Mouse (Mus musculus): ENCODE measurements around the gene Hagh.

Gene Hagh

DNA sequence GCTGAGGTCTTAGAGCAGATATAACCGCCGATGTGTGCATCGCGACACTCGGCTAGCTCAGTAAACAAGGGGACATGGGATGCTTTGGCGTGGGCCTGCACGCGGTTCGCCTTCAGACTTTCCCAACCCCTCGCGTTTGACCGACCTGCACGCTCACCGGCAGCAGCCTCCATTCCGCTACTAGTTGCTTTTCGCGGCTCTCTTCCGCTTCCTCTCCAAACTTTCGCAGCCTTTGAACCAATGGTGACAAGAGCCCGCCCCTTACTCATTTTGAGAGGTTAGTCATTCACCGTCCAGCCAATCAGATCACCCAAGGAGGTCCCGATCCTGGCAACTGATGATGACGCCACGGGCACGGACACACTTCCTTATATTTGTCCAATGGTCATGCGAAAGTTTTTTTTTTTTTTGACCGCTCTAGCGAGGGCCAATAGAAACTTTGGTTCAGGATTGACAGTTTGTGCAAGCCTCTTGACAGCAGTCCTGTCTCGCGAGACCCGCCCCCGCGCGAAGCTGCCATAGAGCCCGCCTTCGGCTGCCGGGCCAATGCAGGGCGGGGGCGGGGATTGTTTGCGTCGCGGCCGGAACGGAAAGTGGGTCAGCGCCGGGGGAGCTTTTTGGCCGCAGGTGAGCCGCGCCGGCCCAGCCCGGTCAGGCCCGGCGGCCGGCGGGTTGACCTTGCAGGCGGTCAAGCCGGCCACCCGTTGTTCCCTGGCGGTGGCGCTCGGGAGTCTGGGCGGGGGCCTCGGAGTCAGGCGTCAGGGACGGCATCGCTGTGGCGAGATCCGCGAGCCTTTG, 46.4 kb downstream of the Hagh start, which contains the start of the genes Nubp2 and Spsb3:
Nubp2 (minus strand) TSS at position 216 of the 798 bp plus-strand sequence.
Spsb3 (plus strand) TSS at position 510 of the 798 bp plus-strand sequence.
- DNase-seq (ENCODE audit: low spot score) = peak; percentile 99

DNA sequence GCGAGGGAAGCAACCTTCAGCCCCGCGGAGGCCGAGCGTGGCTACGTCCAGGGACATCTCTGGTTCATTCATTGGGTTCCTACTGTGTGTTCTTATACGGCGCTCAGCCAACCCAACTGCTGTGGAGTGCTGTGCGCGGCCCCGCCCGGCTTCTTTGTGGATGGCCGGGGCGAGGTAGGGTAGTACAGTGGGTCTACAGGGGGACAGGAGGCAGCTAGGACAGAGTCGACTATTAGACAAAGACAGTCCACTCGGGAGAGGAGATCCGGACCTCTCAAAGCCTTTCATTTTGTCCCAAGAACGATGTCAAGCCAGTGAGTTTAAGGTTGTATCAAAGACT, 47.0 kb downstream of the Hagh start:
- no peak for DNase-seq (ENCODE audit: low spot score)

DNA sequence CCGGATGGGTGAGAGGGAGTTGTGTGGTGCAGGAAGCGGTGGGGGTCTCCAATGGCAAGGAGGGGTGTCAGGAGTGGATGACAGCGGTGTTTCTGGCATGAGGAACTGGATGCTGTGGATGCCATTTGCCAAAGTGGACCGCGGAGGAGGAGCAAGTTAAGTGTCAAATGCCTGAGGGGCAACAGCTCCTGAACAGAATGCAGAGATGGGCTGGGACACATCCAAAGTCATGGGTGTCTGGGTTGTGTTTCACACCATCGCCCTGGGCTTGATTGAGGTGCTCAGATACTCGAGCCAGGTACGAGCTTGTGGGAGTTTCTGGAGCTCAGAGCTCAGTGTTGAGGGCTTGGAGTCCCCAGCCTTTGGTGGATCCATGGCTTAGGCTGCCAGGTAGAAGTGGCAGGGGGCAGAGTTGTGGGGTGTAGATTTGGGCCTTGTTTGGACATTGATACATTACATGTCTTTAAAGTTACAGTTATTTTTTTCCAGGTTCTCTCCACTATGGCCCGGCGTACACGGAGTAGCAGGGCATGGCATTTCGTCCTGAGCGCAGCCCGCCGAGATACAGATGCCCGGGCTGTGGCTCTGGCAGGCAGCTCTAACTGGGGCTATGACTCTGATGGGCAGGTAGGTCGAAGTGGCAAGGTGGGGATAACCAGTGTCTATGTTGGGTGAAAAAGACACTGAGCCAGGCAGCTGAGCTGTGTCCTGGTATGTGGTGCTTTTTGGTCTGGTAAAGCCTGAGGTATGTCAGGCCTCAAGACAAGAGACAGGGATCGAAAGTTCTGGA, 47.5 kb downstream of the Hagh start:
- no peak for DNase-seq (ENCODE audit: low spot score)

DNA sequence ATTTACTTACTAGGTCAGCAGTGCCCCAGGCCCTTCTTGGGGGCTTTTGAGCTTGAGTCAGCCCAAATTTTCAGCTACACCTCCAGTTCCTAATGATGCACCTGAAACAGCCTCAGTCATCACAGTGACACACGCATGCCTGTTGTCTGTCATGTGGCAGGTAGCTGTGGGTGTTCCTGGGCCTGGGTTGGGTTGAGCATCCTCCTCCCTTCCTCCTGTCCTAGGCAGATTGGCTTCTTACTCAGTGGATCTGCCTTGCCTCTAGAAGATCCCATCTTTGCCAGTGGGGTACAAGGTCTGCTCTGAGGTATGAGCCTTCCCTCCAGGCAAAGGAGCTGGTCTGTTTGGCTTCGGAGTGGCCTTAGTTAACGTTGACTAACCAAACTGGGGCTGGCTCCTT, 48.9 kb downstream of the Hagh start:
- DNase-seq (ENCODE audit: low spot score) = no peak

DNA sequence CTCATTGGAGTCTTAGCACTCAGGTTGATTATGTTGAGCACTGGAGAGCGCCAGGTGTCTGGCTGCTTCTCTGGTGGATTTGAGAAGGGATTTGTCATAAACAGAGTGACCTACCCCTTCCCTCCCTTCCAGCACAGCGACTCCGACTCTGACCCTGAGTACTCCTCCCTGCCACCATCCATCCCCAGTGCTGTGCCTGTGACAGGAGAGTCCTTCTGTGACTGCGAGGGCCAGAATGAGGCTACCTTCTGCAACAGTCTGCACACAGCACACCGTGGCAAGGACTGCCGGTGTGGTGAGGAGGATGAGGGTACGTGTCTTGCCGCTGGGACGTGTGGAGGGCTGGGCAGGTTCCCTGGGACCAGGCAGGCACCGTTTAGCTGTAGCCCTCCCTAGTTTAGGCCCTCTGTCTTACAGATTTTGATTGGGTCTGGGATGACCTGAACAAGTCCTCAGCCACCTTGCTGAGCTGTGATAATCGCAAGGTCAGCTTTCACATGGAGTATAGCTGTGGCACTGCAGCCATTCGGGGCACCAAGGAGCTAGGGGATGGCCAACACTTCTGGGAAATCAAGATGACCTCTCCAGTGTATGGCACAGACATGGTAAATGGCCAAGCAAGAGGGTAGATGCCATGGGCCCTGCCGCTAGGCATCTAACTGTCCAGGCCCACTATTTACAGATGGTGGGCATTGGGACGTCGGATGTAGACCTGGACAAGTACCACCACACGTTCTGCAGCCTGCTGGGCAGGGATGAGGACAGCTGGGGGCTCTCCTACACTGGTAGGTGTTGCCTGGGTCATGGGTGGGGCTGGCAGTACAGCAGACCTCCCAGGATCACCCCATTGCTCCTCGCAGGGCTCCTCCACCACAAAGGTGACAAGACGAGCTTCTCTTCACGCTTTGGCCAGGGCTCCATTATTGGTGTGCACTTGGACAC, 50.5 kb downstream of the Hagh start:
- DNase-seq (ENCODE audit: low spot score) = no peak

DNA sequence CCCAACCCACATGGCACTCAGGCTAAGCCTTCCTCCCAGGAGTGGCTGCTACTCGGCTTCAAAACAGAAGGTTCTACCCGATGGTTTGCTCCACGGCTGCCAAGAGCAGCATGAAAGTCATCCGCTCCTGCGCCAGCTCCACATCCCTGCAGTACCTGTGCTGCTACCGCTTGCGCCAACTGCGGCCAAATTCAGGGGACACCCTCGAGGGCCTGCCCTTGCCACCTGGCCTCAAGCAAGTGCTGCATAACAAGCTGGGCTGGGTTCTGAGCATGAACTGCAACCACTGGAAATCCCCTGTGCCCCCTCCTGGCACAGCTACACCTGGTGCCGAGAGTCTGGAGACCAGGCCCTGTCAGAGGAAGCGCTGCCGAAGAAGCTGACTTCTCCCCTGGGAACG, 51.4 kb downstream of the Hagh start:
- no peak for DNase-seq (ENCODE audit: low spot score)

DNA sequence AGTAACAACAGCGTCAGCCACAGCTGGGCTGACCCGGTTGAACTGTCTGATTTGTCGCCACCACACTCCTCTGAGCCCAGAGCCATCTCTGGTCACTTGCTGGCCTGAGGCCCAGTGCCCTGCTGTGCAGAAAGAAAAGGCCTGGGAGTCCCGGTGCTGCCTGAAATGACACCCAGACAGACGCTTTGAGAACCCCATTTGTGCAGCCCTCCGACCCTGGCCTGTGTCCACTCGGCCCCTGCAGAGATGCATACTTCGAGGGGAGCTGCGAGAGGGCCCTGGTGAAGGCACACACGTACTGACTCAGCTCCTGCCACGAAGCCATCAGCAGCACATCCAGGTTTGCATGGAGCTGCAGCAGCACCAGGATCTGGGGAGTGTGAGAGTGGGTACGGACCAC, 52.8 kb downstream of the Hagh start:
- DNase-seq (ENCODE audit: low spot score) = no peak

DNA sequence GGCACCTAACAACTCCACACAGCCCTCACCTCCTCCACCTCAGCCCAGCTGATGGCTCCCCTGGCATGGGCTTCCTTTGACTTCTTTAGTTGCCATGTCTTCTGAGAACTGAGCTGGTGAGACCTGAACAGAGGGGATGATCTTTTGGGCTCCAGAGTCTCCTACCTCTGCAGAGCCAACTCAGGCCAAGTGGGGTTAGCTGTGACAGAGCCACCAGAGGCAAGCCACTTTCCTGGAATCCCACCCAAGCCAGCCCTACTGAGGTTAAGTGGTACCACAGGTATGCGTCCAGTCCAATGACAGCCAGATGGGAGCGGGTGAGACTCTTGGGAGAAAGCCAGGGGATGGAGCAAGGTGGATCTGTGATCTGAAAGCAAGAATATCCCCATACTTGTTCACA, 53.3 kb downstream of the Hagh start:
- DNase-seq (ENCODE audit: low spot score) = no peak

DNA sequence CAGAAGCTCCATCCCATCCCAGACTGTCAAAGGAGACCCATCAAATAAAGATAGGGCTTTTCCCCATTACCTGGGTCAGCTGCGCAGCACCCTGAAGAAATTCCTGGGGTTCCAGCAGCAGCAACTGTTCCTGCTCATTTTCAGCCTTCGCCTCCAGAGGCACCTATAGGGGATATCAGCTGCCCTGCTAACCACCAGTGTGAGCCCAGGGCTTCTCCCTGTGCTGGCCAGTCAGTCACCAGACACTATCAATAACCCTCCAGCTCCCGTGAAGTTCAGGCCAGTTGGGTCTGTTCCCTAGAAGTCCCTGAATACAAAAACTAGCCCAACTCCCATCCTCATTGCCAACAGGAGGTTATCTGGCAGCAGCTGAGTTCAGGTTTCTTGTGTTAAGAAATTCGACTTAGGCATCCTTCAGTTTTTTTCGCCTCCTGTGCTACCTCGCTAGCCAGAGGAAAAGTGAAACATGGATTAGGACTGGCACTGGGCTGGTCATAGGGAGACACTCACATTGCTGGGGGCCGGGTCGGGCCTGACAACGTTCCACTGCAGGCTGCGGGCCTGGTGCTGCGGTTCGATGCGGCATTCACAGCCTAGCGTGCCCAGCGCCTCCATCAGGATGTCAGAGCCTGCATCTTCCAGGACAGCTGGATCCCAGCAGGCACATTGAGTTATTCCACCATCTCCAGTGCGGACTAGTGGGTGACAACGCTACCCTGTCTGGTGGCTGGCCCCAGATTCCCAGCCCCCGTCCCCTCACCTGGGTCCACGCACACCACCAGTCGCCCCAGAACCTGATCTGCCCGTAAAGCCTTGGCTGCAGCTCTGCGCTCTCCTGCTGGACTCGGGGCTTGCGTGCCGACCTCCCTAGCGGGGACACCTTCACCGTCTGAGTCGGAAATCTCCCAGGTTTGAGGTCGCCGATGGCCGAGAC, 54.4 kb downstream of the Hagh start:
- DNase-seq (ENCODE audit: low spot score) = no peak

DNA sequence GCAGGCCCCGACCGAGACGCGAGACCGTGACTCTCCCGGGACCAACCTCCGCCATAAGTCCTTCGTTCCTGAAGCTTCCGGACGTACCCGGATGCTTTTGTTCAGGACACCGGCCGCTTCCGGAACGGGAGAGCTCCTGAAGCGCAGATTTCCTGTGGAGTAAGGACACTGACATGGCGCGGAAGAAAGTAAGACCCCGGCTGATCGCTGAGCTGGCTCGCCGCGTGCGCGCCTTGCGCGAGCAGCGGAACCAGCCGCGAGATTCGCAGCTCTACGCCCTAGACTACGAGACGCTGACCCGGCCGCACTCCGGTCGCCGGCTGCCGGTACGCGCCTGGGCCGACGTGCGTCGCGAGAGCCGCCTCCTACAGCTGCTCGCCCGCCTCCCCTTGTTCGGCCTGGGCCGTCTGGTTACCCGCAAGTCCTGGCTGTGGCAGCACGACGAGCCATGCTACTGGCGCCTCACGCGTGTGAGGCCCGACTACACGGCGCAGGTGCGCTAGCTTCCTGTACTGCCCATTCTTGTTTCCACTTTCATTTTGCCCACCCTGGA, 55.1 kb downstream of the Hagh start, which contains the start of the genes Eme2 and Mrps34:
Eme2 (minus strand) TSS at position 93 of the 553 bp plus-strand sequence.
Mrps34 (plus strand) TSS at position 122 of the 553 bp plus-strand sequence.
- DNase-seq (ENCODE audit: low spot score) = peak; percentile 84

DNA sequence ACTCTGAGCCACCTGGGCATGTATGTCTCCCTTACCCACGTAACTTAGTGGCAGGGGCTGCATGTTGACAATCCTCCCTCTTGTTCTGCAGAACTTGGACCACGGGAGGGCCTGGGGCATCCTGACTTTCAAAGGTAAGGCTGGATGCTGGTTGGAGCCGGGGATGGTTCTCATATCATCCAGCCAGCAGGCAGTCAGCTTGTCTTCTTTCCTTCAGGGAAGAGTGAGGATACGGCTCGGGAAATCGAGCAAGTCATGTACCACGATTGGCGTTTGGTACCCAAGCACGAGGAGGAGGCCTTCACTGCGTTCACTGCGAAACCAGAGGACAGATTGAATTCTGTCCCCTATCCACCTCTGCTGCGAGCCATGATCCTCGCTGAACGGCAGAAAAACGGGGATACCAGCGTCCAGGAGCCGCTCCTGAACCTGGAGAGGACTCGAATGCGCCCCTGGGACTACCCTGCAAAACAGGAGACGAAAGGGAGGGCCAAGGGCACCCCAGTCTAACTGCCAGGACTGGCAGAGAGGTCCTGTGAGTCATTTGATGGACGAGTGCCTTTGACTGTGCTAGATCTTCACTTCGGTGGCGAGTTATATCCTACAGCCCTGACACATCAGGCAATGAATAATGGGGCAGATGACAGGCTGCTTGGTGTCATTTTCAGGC, 55.8 kb downstream of the Hagh start:
- DNase-seq (ENCODE audit: low spot score) = no peak

DNA sequence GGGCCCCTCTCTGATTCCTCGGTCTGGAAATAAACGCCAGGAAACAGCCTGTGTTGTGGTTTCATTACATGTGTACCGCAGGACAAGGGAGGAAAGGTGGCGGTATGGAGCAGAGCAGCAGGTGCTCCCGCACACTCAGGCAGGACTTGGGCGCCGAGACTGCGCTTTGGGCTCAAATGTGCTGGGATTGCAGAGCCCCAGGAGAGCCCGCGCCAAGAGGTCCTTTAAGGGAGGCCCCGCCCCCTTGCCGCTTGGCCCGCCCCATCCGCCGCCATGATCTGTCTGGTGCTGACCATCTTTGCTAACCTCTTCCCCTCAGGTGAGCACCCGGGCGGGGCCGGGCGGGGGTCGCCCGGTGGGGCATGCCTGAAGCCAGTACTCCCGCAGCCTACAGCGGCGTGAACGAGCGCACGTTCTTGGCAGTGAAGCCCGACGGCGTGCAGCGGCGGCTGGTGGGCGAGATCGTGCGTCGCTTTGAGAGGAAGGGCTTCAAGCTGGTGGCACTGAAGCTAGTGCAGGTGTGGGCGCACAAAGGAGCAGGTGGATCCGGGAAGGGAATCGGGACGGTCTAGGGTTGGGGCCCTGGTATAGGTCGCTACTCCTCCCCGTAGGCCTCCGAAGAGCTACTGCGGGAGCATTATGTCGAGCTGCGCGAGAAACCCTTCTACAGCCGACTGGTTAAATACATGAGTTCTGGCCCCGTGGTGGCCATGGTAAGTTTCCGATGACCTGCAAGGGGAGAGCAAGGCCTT, 56.5 kb downstream of the Hagh start, which contains the start of gene Nme3:
Nme3 (plus strand) TSS at position 260 of the 752 bp plus-strand sequence.
- peak; percentile 77 for DNase-seq (ENCODE audit: low spot score)

DNA sequence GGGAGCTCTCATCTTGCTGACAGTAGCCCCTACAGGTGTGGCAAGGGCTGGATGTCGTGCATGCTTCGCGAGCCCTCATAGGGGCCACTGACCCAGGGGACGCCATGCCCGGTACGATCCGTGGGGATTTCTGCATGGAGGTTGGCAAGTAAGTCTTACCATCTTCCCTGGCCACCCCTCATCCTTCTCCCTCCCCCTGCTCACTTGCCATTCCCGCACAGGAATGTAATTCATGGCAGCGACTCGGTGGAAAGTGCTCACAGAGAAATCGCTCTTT, 57.0 kb downstream of the Hagh start:
- DNase-seq (ENCODE audit: low spot score) = no peak

DNA sequence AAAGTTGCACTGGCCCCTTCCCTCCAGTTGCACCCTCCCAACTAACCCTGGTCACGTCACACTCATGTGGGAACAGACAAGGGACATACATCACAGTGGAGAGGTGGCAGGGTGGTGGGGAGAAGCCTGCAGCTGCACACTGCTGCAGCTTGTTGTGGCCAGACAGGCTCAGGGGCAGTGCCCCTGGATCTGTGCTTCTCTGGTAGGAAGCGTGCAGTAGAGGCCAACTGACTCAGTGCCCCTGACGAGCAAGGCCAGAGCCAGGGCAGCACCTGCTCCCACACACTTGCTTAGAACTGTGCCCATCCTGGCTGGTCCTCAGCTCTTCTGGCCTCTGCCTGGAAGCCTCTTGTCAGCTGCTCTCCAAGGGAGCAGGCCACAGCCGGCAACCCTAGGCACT, 57.7 kb downstream of the Hagh start:
- no peak for DNase-seq (ENCODE audit: low spot score)

DNA sequence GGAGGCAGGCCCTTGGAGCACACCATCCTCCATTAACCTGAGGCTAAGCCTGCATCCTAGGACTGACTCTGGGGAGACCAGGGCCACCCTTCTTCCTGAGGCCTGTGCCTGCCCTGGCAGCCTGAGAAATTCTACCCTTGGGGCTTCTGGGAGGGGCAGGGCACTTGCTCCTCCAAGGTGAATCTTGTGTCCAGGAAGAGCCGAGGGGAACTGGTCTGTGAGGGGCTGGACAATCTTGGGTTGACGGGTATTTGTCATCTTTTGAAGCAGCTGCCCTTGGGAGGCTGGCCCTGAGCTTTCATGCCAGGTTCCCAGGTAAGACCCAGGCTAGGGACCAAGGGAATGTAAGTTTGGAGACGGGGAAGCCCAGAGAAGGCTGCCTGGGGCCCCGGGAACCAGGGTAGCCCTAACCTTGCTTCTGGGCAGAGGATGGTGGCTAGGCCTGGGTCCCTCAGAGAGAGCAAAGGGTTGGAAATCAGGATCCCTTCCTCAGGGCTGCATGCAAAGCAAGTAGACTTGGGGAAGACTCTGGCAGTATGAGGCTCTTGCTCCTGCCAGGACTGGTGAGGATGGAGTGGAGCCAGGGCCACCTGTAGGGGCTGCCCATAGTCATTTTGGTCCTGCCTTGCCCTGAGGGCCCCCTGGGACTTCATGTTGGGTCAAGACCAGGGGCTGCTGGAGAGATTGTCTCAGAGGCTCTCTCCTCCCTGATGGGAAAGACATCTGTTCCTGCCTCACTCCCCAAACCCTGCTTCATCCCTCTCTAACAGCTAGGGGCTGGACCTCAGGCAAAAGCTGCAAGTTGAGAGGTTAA, 58.3 kb downstream of the Hagh start:
- no peak for DNase-seq (ENCODE audit: low spot score)

DNA sequence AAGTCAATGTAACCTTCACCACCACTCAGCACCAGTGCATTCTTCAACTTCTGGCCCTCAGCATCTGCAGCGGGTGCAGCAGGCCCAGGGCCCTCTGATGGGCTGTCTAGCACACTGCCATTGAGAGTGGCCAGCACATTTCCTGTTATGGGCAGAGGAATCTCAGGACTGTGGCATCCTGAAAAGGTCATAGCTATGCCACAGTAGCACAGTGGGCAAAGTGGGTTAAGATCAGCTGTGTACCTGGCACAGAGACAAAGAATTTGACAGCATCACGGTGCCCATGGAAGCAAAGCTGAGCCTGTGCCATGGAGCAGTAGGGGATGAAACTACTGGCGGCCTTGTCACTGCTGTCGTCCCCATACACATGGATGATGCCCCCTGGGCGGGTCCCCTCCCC, 59.2 kb downstream of the Hagh start:
- DNase-seq (ENCODE audit: low spot score) = no peak

DNA sequence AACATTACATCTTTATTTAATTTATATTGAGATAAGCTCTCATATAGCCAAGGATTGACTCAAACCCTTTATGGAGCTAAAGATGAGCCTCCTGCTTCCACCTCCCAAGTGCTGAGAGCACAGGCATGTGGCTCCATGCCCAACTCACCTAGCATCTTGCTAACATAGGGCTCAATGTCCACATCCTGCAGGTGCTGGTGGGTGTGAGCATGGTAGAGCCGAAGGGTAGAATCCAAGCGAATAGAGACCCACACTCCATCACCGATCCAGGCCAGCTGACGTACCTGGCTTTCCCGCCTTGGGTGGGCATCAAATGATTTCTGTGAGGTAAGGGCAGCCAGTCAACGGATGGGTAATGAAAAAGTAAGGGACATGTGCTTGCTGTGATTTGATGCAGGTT, 60.1 kb downstream of the Hagh start:
- no peak for DNase-seq (ENCODE audit: low spot score)

DNA sequence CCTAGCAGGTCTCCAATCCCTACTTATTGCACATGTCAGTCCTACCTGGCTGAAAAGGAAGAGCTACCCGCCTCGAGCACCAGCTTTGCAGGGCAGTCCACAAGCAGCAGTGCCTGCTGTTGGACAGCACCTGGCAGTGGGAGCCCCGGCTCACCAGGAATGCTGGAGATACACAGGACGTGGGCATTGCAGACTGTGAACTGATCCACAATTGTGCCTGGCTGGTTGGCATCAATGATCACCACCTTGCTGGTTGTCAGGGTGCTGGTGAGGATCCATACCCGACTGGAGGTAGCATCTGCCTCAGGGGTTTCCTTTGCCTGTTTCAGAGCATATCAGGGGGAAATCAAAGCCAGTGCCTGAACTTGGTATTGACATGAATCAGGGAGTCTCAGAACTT, 62.2 kb downstream of the Hagh start:
- no peak for DNase-seq (ENCODE audit: low spot score)
